Mouse (Mus musculus) telencephalon, adult 2 months (tissue): Measurements from ENCODE around the gene Flcn.

Experiments
- DNase-seq: peaks from one replicate; pipeline ENCODE4 v3.0.0-alpha.2; 2011; ENCODE audit warnings: low read depth, low spot score

Gene Flcn

GRCm38 (mm10) chr11:59805256-59805655 is 4.6 kb downstream of the Flcn start:
- DNase-seq, result no peak

- DNase-seq, result no peak
Observed at GRCm38 (mm10) chr11:59804409-59805110, 5.3 kb downstream of the Flcn start.

GRCm38 (mm10) chr11:59803516-59803915 is 6.3 kb downstream of the Flcn start:
- no peak for DNase-seq

GRCm38 (mm10) chr11:59801881-59802280 is 7.9 kb downstream of the Flcn start:
- DNase-seq, result no peak

GRCm38 (mm10) chr11:59800412-59800811 is 9.4 kb downstream of the Flcn start:
- no peak for DNase-seq

- DNase-seq, result no peak
Observed at GRCm38 (mm10) chr11:59793390-59793789, 16.4 kb downstream of the Flcn start.

- DNase-seq, result no peak
Observed at GRCm38 (mm10) chr11:59789311-59789710, 20.5 kb downstream of the Flcn start.

GRCm38 (mm10) chr11:59787199-59787781 is 22.5 kb downstream of the Flcn start, which contains the start of gene Pld6:
Gene Pld6, minus strand, starts transcription at chr11:59787645.
- DNase-seq, result no peak

- DNase-seq, result no peak
Observed at GRCm38 (mm10) chr11:59786444-59787198, 23.2 kb downstream of the Flcn start.

GRCm38 (mm10) chr11:59783591-59783990 is 26.2 kb downstream of the Flcn start:
- no peak for DNase-seq

- DNase-seq, result no peak
Observed at GRCm38 (mm10) chr11:59782091-59782590, 27.7 kb downstream of the Flcn start.

GRCm38 (mm10) chr11:59780241-59780640 is 29.6 kb downstream of the Flcn start:
- DNase-seq, result no peak

GRCm38 (mm10) chr11:59779406-59779805 is 30.4 kb downstream of the Flcn start:
- DNase-seq, result no peak

GRCm38 (mm10) chr11:59778874-59779223 is 31.0 kb downstream of the Flcn start:
- DNase-seq, result no peak

GRCm38 (mm10) chr11:59778181-59778873 is 31.5 kb downstream of the Flcn start:
- peak; percentile 32 for DNase-seq

GRCm38 (mm10) chr11:59777259-59777658 is 32.6 kb downstream of the Flcn start:
- no peak for DNase-seq

- DNase-seq, result no peak
Observed at GRCm38 (mm10) chr11:59775435-59776148, 34.2 kb downstream of the Flcn start.

GRCm38 (mm10) chr11:59774522-59774921 is 35.3 kb downstream of the Flcn start:
- no peak for DNase-seq

- DNase-seq, result no peak
Observed at GRCm38 (mm10) chr11:59772902-59773301, 36.9 kb downstream of the Flcn start.

GRCm38 (mm10) chr11:59772291-59772690 is 37.5 kb downstream of the Flcn start:
- DNase-seq, result no peak

- DNase-seq, result no peak
Observed at GRCm38 (mm10) chr11:59770753-59771152, 39.1 kb downstream of the Flcn start.
